Mouse (Mus musculus): Measurements from ENCODE around the gene Calm3. TPM values are rescaled to one million over a fixed set of nuclear protein-coding genes. Genes with fewer than 3 reads are reported as not detected.

Calm3 gene
- polyA plus RNA-seq, 1 experiment from 2014 or later: 237 TPM

DNA sequence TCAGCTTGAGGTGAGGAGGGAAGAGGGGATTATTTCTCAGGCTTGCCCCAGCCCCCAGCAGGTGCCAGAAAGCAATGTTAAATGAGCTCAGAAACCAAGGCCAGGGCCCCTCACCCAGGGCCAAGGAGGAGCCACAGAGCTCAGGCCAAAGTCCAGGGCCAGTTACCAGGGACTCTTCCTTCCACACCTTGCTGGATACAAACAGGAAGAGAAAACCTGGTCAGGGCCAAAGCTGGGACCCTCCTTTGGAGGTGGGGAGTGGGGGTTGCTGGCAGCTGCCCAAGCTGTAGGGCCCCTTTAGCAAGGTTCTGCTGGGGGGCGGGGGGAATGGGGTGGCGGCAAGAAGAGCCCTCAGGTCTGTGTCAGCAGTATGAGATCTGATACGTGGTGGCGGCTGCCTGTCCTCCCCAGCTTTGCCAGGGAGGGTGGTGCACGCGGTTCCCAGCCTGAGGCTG lies 2.0 kb downstream of the Calm3 start:
- in situ Hi-C loops (cut with MboI; ENCODE audit: low pct_unique_long_range_greater_than_20kb): no loop called here
- DNase-seq (ENCODE audit: low read depth, low spot score): no peak
- TF ChIP-seq CTCF (IDR thresholded peaks at IDR 0.05): no peak
- CTCF ChIA-PET: interaction anchor here (0.7 to 1.8 kb wide), 4 partner anchors 8 to 22 kb away, joined by 3 to 6 read pairs (median 4); no protein-coding TSS in a partner anchor
- ATAC-seq: no peak
- POLR2A ChIA-PET: interaction anchor here (0.9 kb wide), 1 partner anchor 16 kb away, joined by 3 read pairs; no protein-coding TSS in a partner anchor
- H3K27me3 ChIP-seq: no peaks in the 10 kb centered on the region

DNA sequence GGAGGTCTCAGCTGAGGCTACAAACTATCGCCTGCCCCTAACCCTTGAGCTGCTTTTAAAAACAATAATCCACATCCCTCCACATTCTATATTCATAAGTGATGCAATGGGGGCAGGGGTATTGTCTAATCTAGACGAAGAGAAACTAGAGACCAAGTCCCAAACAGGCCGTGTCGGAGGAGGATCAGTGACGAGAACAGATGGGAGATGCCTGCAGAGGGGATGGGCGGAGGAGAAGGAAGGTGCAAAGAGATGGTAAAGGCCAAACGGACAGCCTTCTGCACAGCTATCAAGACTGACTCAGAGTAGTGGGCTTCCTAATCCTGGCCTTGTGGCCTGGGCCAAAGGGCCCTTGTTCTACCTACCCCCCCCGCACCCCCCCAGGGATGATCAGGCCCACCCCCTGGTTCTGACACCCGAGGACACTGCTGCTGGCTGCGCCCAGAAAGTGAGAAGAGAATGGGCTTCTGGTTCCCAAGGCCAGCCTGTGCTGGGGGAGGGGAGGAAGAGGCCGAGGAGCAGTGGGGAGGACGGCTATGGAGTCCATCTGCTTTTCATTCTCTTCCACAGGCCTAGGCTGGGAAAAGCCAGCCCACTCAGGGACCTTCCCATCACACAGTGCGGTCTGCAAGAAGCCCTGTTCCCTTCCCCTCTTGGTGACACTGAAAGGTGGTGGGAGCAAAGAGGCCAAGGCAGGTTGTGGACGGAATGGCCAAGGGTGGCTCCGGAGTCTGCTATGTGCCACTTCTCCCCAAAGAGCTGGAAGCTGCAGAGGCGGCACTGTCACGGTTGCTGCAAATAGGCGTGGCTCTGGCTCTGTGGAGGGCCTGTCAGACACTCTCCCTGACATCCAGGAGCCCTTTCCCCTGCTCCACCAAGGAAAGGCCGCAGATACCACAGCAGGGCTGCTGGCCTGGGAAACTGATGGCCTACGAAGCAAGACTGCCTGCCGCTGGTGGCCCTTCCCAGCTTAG lies 2.8 kb downstream of the Calm3 start:
- no peaks in the 10 kb centered on the region for H3K27me3 ChIP-seq
- no peak for ATAC-seq
- in situ Hi-C loops (cut with MboI; ENCODE audit: low pct_unique_long_range_greater_than_20kb): no loop called here
- ChIA-PET POLR2A (no interaction called here), CTCF (interaction anchor here (0.7 kb wide), 1 partner anchor 26 kb away, joined by 3 read pairs; no protein-coding TSS in a partner anchor)
- DNase-seq (ENCODE audit: low read depth, low spot score): no peak
- TF ChIP-seq CTCF (IDR thresholded peaks at IDR 0.05): no peak

DNA sequence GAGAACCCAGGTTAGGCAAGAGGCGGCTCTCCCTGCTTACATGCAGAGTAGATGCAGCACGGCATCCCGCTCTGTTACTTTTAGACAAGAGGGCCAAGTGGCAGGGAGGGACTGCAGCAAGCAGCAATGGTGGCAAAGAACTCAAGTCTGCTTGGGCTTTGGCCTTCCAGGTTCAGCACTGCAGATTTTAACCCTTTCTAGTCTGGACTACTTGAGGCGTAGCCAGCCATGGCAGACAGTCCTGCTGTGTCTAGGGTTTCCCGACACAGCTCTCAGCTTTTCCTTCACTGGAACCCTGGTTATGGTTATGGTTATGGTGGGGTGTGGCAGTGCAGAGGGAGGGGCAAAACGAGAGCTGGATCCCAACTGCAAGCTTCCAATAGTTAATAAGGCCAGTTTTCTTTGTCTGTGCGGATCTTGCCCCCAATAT lies 3.7 kb downstream of the Calm3 start:
- TF ChIP-seq CTCF (IDR thresholded peaks at IDR 0.05): no peak
- ATAC-seq (no peak), DNase-seq (ENCODE audit: low read depth, low spot score) (no peak)
- CTCF ChIA-PET: interaction anchor here (0.7 to 1.9 kb wide), 3 partner anchors 25 to 82 kb away, joined by 3 to 10 read pairs (median 3); no protein-coding TSS in a partner anchor
- in situ Hi-C loops (cut with MboI; ENCODE audit: low pct_unique_long_range_greater_than_20kb): no loop called here
- POLR2A ChIA-PET: no interaction called here
- no peaks in the 10 kb centered on the region for H3K27me3 ChIP-seq

DNA sequence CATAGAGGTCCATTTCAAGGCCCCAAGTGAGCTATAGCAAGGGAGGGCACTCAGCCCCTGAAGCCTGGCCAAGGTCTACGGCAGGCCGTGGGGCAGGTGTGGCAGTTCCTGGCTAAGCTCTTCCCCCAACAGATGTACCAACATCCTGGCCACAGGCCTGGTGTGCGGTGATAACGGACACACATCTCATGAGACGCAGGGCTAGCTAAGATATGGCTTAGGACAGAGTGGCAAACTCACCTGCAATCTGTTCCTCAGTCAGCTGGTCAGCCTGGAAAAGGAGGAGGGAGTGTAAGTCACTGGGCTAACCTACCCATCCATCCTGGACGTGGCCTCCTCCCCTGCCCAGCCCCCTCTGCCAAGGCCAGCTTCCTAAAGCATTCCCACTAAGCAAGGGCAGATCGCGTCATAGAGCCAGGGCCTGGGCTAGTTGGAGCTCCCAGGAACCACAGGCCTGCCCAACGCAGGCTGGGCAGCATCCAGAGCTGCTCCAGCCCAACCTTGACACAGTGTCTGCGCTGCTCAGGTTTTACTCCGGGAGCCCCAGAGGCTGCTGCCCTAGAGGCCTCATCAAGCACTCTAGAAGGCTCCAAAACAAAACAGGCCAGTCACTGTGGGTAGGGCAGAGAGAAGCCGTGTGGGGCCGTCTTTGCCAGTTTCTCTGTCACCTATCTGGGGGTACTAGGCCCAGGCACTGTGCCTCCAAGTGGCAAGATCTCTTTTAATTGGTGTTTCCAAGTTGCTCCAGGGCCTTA lies 4.3 kb downstream of the Calm3 start:
- in situ Hi-C loops (cut with MboI; ENCODE audit: low pct_unique_long_range_greater_than_20kb): no loop called here
- CTCF ChIA-PET: interaction anchor here (0.8 to 2.0 kb wide), 3 partner anchors 24 to 83 kb away, joined by 3 to 10 read pairs (median 8); no protein-coding TSS in a partner anchor
- DNase-seq (ENCODE audit: low read depth, low spot score) (no peak), ATAC-seq (no peak)
- POLR2A ChIA-PET: no interaction called here
- H3K27me3 ChIP-seq: no peaks in the 10 kb centered on the region
- TF ChIP-seq CTCF (IDR thresholded peaks at IDR 0.05): no peak

DNA sequence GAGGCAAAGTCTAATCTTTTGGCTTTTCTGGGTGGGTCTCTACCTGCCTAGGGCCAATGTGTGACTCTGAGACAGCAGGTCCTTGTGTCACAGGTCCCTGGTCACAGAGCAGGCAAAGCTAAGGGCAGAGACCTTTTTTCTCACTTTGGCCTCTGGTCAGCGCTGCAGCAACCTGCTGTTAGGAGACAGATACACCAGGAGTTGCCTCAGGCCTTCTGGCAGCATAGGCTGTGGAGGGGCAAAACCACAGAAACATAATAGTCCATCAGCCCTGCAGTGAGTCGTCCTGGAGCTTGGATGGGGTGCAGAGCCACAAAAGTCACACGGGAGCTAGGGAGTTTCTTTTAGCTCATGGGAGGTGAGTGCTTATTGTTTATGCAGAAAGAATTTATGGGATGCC lies 5.2 kb downstream of the Calm3 start:
- CTCF ChIA-PET: interaction anchor here (1.9 to 2.0 kb wide), 2 partner anchors 24 to 44 kb away, joined by 8 to 10 read pairs; no protein-coding TSS in a partner anchor
- ATAC-seq (peak; percentile 29), DNase-seq (ENCODE audit: low read depth, low spot score) (no peak)
- POLR2A ChIA-PET: no interaction called here
- no peak for TF ChIP-seq CTCF (IDR thresholded peaks at IDR 0.05)
- H3K27me3 ChIP-seq: no peaks in the 10 kb centered on the region
- in situ Hi-C loops (cut with MboI; ENCODE audit: low pct_unique_long_range_greater_than_20kb): no loop called here

DNA sequence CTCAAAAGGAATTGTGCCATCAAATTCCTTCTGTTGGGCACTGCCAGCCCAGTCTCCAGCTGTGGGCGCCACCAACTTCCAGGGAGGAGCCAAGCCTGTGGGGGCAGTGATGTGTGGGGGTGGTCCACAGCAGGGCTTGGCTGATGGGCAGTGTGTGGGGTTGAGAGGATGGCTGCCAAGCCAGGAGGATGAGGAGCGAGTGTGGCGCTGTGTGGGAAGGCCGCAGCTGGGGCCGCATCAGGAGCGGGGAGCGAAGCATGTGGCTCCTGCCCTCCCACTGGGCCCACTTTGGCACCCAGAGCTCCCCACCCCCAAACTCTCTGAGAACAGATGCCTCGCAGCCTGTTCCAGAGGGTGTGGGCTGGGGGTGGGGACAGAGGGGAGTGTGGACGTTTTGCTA lies 5.9 kb downstream of the Calm3 start:
- DNase-seq (ENCODE audit: low read depth, low spot score) (no peak), ATAC-seq (no peak)
- H3K27me3 ChIP-seq: no peaks in the 10 kb centered on the region
- in situ Hi-C loops (cut with MboI; ENCODE audit: low pct_unique_long_range_greater_than_20kb): no loop called here
- TF ChIP-seq CTCF (IDR thresholded peaks at IDR 0.05): no peak
- ChIA-PET CTCF (interaction anchor here (2.0 kb wide), 1 partner anchor 44 kb away, joined by 8 read pairs; no protein-coding TSS in a partner anchor), POLR2A (no interaction called here)

DNA sequence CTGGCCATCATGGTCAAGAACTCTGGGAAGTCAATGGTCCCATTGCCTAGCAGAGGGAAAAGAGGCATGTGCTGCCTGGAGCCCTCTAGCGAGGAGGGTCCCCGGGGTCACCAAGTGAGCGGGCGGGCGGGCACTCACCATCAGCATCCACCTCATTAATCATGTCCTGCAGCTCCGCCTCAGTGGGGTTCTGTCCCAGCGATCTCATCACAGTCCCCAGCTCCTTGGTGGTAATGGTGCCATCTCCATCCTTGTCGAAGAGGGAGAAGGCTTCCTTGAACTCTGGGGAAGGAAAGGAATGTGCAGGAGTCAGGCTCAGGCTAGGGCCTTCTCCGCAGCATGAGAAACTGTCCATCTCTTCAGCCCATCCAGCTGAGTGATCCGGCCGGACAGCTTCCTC lies 6.5 kb downstream of the Calm3 start:
- no peak for TF ChIP-seq CTCF (IDR thresholded peaks at IDR 0.05)
- H3K27me3 ChIP-seq: no peaks in the 10 kb centered on the region
- no peak for DNase-seq (ENCODE audit: low read depth, low spot score)
- in situ Hi-C loops (cut with MboI; ENCODE audit: low pct_unique_long_range_greater_than_20kb): no loop called here
- ATAC-seq: no peak
- ChIA-PET CTCF (no interaction called here), POLR2A (no interaction called here)

DNA sequence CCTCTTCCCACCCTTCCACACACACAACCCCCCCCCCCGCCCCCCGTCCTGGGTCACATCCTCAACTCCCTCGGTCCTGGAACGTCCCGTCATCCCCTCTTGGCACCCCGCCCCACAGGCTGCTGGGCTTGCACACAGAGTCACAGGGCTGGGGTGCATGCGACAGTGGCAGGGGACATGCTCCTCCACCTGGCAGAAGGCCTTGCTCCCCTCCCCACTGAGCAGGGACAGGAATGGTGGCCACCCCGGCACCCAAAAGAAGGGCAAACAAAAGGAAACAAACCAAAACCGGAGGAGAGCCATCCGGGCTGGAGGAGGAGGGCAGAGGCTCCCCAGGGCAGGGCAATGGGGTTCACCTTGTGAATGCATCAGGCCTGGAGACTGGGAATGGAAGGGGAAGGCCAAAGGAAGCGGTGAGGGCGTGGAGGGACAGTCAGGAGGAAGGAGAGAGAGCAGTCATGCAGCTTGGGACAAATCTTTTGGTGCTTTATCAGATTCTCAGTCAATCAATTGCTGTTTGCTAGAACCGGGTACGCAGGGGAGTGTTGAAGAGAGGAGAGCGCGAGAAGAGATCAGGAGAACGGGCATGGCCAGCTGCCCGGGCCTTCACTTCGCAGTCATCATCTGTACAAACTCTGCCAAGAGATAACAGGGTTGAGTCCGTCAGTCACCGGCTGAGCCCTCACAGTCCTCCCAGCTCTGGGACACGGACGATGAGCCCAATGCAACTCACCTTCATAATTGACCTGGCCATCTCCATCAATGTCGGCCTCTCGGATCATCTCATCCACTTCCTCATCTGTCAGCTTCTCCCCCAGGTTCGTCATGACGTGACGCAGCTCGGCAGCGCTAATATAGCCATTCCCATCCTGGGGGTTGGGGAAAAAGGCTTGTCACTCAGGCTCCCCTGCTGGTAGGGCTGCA lies 7.3 kb downstream of the Calm3 start:
- DNase-seq (ENCODE audit: low read depth, low spot score): no peak
- ChIA-PET POLR2A (no interaction called here), CTCF (interaction anchor here (1.0 kb wide), 1 partner anchor 42 kb away, joined by 3 read pairs; the partner anchor contains the start of gene Dact3)
- in situ Hi-C loops (cut with MboI; ENCODE audit: low pct_unique_long_range_greater_than_20kb): no loop called here
- H3K27me3 ChIP-seq: no peaks in the 10 kb centered on the region
- ATAC-seq: no peak
- no peak for TF ChIP-seq CTCF (IDR thresholded peaks at IDR 0.05)

DNA sequence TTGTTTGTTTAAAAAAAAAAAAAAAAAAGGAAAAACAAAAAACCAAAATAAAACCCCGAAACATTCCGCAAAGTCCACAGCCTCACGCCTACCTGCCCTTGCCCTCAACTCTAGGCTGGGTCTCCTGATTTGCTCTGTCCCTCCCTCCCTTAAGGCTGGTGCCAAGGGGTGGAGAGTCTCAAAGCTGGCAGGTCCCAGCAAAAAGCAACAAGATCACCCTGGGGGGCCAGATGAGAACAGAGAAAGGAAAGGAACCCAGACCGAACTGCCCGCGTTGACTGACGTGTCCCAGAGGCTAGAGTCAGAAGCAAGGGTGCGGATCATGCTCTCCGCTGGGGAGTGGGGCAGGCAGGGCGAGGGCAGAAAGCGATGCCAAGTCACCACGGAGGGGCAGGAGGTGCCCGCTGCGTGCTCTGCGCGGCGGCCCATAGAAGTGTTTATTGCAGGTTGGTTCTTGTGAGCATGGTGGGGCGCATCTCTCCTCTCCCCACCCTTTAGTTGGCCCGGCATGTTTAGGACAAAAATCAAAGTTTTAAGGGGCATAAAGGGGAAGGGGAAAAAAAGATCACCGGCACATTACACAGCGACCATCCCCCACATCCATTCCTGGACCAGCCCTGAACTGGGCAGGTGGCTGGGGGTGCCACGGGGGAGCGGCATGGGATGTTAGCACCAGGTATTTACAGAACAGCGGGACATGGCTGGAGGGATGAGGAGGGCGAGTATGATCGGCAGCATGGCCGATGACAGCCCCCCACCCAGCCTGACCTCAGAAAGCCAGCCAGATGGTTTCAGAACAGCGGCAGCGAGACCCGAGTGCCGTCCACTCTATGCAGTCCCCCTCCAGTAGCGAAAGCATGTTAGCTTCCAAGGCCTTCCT lies 8.2 kb downstream of the Calm3 start:
- ChIA-PET POLR2A (no interaction called here), CTCF (no interaction called here)
- in situ Hi-C loops (cut with MboI; ENCODE audit: low pct_unique_long_range_greater_than_20kb): no loop called here
- no peak for ATAC-seq
- H3K27me3 ChIP-seq: no peaks in the 10 kb centered on the region
- no peak for TF ChIP-seq CTCF (IDR thresholded peaks at IDR 0.05)
- DNase-seq (ENCODE audit: low read depth, low spot score): no peak
